Mouse (Mus musculus): ENCODE data around the gene Rere.

Rere gene

GRCm38 (mm10) chr4:150606449-150607161 lies 325.2 kb downstream of the Rere start:
- DNase-seq (ENCODE audit: low read depth, low spot score): peak; percentile 38

- DNase-seq (ENCODE audit: low read depth, low spot score): no peak
Observed at GRCm38 (mm10) chr4:150608670-150609069, 327.2 kb downstream of the Rere start.

- no peak for DNase-seq (ENCODE audit: low read depth, low spot score)
Observed at GRCm38 (mm10) chr4:150613715-150614114, 332.3 kb downstream of the Rere start.

GRCm38 (mm10) chr4:150615251-150616028 lies 334.0 kb downstream of the Rere start:
- DNase-seq (ENCODE audit: low read depth, low spot score): no peak

- no peak for DNase-seq (ENCODE audit: low read depth, low spot score)
Observed at GRCm38 (mm10) chr4:150616029-150616420, 334.6 kb downstream of the Rere start.

DNA sequence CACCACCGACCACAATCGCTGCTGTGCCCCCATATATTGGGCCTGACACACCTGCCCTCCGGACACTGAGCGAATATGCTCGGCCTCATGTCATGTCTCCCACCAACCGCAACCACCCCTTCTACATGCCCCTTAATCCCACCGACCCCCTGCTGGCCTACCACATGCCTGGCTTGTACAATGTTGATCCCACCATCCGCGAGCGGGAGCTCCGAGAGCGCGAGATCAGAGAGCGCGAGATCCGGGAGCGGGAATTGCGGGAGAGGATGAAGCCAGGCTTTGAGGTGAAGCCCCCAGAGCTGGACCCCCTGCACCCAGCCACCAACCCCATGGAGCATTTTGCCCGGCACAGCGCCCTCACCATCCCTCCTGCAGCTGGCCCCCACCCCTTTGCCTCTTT lies 335.4 kb downstream of the Rere start:
- no peak for DNase-seq (ENCODE audit: low read depth, low spot score)

DNA sequence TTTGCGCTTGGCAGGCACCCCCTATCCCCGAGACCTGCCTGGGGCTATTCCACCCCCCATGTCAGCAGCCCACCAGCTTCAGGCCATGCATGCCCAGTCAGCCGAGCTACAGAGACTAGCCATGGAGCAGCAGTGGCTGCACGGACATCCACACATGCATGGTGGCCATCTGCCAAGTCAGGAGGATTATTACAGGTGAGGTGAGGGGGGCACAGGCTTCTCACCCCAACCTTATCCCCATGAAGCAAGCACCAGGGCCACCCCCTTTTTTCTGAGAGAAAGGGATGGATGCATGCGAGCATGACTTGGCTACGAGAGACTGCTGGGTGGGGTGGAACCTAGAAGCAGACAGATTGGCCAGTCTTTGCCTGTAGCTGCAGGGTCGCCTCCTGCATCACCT lies 337.6 kb downstream of the Rere start:
- DNase-seq (ENCODE audit: low read depth, low spot score): no peak

GRCm38 (mm10) chr4:150622641-150623040 lies 341.2 kb downstream of the Rere start:
- no peak for DNase-seq (ENCODE audit: low read depth, low spot score)

DNA sequence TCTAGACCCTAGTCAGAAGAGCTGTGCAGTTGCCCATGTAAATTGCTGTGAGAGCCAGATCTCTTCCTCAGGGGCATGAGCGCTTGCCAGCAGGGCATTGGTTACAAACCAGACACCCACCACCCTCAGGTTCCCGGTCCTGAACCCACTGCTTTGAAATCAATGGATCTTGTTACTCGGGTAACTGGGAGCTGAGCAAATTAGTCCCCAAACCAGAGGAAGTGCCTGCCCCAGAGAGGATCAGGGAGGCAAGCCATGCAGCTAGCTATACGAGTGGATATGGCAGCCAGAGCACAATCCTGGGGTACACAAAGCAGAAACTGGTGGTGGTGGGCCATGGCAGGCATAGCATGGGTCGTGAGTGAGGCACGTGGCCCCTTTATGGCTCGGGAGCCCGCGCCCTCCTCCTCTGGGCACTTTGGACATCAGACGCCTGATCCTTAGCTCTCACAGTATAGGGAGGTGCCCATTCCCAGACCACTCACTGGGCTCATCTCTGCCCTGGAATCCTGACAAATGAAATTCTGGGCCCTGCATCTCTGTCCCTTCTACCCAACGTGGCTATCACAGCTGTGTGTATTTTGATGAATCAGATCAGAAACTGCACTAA lies 342.9 kb downstream of the Rere start:
- DNase-seq (ENCODE audit: low read depth, low spot score): no peak

- no peak for DNase-seq (ENCODE audit: low read depth, low spot score)
Observed at GRCm38 (mm10) chr4:150624933-150625332, 343.5 kb downstream of the Rere start.

- DNase-seq (ENCODE audit: low read depth, low spot score): peak; percentile 61
Observed at GRCm38 (mm10) chr4:150625425-150625824, 344.0 kb downstream of the Rere start.

DNA sequence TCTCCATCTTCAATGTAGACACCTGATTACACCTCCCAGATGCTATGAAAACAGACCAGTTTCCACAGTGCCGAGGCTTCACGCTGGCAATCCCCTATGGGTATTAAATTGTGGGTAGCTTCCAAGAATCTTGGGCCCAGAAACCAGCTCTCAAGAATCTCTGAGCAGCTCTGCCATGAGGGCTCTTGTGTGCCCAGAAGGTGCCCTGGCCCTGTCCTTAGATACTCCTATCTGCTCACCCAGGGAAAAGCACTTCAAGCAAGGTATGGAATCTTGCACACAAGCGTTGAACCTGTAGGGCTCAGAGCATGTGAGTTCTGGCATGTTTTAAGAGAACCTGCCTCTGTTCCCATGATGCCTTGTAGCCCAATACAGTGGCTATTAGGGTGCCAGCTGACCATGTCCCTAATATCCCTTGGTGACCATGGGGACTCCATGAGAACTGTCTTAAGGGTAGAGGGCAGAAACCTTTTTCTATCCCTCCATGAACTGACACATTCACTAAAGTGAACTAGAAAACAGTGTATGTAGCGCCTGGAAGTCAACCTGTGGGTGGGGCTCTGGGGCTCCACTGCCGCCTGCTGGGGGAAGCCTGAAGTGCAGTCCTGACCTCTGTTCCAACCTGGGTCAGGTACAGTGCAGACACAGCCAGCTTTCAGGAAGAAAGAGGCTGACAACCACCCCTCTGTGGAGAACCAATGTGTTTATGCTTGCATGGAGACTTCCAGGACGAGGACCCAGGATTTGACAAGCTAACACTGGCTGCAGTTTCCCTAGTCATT lies 344.7 kb downstream of the Rere start:
- no peak for DNase-seq (ENCODE audit: low read depth, low spot score)

- no peak for DNase-seq (ENCODE audit: low read depth, low spot score)
Observed at GRCm38 (mm10) chr4:150629266-150629665, 347.8 kb downstream of the Rere start.

- no peak for DNase-seq (ENCODE audit: low read depth, low spot score)
Observed at GRCm38 (mm10) chr4:150635568-150635967, 354.1 kb downstream of the Rere start.

GRCm38 (mm10) chr4:150636635-150637034 lies 355.2 kb downstream of the Rere start:
- no peak for DNase-seq (ENCODE audit: low read depth, low spot score)

DNA sequence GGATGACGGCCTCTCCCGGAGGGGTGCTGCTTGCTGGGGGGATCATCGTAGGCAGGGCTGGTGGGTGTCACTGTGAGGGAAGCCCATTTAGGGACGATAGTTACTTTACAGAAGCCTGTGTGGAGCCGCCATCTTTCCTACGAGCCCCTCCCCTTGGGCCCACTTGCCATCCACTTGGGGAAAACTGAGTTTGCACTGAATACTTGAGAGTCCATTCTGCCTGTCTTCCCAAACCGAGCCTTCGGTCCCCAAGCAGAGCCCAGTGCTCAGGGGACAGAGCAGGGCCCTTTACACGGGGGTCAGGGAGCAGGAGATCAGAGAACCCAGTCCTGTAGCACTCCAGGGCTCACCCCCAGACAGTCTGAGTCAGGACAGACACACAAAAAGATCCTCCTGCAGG lies 362.9 kb downstream of the Rere start:
- DNase-seq (ENCODE audit: low read depth, low spot score): no peak

DNA sequence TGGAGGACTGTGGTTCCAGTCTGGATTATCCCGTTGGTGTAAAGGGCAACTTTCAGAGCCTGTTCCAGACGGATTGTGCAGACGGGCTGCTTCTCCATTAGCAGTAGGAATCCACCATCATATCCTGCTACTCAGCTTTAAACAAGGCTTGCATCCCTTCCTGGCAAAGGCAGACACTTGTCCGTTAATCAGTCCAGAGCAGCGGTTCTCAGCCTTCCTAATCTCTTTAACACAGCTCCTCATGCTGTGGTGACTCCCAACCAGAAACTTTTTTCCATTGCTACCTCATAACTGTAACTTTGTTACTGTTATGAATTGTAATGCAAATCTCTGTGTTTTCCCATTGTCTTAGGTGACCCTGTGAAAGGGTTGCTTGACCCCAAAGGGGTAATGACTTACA lies 367.9 kb downstream of the Rere start:
- no peak for DNase-seq (ENCODE audit: low read depth, low spot score)

GRCm38 (mm10) chr4:150651390-150652277 lies 370.2 kb downstream of the Rere start, which contains the start of gene Slc45a1:
Gene Slc45a1 (minus strand): TSS chr4:150652174.
- DNase-seq (ENCODE audit: low read depth, low spot score): no peak

DNA sequence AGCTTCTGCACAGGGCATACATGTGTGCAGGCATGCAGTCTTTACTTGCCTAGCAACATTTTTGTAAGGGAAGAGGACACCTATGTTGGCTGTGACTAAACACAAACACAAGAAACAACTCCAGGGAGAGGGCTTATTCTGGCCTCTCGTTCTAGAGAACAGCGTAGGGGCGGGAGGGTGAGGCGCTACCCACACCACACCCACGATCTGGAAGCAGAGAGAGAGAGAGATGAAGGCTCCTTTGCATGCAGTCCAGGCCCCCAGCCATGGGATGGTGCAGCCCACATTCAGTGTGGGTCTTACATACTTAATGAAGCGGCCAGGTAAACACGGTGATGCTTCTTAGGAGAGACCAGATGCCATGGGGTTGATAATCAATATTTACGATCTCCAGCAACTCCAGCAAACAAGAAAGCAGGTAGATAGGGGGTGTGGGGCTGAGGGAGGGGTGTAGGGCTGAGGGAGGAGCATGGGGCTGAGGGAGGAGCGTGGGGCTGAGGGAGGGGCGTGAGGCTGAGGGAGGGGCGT lies 371.7 kb downstream of the Rere start:
- DNase-seq (ENCODE audit: low read depth, low spot score): no peak

- peak; percentile 61 for DNase-seq (ENCODE audit: low read depth, low spot score)
Observed at GRCm38 (mm10) chr4:150655989-150656388, 374.5 kb downstream of the Rere start.

- DNase-seq (ENCODE audit: low read depth, low spot score): no peak
Observed at GRCm38 (mm10) chr4:150656504-150656903, 375.1 kb downstream of the Rere start.

Data from retina, postnatal 7 days (tissue).